Mouse (Mus musculus) midbrain, embryonic 13.5 days (tissue): ENCODE data around the gene Cdhr4. TPM values are rescaled to one million over a fixed set of nuclear protein-coding genes. Genes with fewer than 3 reads are reported as not detected.

Experiments used
- ATAC-seq: fragments of 200-750 bp; cut with Nextera tagmentation; 2 replicates; pipeline ENCODE4 v1.8.0; 2017; ENCODE audit warnings: mild to moderate bottlenecking, moderate TSS enrichment, moderate library complexity
- H3K27ac ChIP-seq: fragments of 300-500 bp; sonication (generic); 2 replicates; pipeline ENCODE4 v1.5.1; 2015; ENCODE audit warnings: inconsistent platforms, mild to moderate bottlenecking, moderate library complexity
- H3K27me3 ChIP-seq: fragments of 300-500 bp; sonication (generic); 2 replicates; pipeline ENCODE4 v1.6.1; 2015; ENCODE audit warnings: mild to moderate bottlenecking, inconsistent platforms
- H3K36me3 ChIP-seq: fragments of 300-500 bp; sonication (generic); 2 replicates; pipeline ENCODE4 v1.6.1; 2015; ENCODE audit warnings: mild to moderate bottlenecking, inconsistent platforms
- H3K4me1 ChIP-seq: fragments of 300-500 bp; sonication (generic); replicated peaks from 2 replicates; pipeline ENCODE4 v1.6.1; 2015; ENCODE audit warnings: inconsistent platforms
- H3K4me2 ChIP-seq: fragments of 300-500 bp; sonication (generic); replicated peaks from 2 replicates; pipeline ENCODE4 v1.6.1; 2015; ENCODE audit warnings: moderate library complexity, mild to moderate bottlenecking, inconsistent platforms
- H3K4me3 ChIP-seq: fragments of 300-500 bp; sonication (generic); replicated peaks from 2 replicates; pipeline ENCODE4 v1.5.1; 2015; ENCODE audit warnings: mild to moderate bottlenecking, inconsistent platforms
- H3K9ac ChIP-seq: fragments of 300-500 bp; sonication (generic); replicated peaks from 2 replicates; pipeline ENCODE4 v1.6.1; 2015; ENCODE audit warnings: mild to moderate bottlenecking, inconsistent platforms
- H3K9me3 ChIP-seq: fragments of 300-500 bp; sonication (generic); 2 replicates; pipeline ENCODE4 v1.6.1; 2016; ENCODE audit warnings: mild to moderate bottlenecking, inconsistent platforms
- WGBS: fragments of 180-500 bp; shearing (Covaris S2); methylation state at CpG from one replicate; pipeline ENCODE4 v1.1.7; 2015; 5-methylcytosine and 5-hydroxymethylcytosine counted together
- polyA plus RNA-seq: library from polyadenylated mRNA; unstranded; fragments of >200 nt; fragmentation: Nextera tagmentation; extraction: Ambion mirVana; gene quantifications from 2 replicates; pipeline ENCODE4 v1.2.1, GENCODE M21; 2015

The Cdhr4 gene
- 1.7 and 1.8 TPM in 2 replicates for polyA plus RNA-seq

DNA sequence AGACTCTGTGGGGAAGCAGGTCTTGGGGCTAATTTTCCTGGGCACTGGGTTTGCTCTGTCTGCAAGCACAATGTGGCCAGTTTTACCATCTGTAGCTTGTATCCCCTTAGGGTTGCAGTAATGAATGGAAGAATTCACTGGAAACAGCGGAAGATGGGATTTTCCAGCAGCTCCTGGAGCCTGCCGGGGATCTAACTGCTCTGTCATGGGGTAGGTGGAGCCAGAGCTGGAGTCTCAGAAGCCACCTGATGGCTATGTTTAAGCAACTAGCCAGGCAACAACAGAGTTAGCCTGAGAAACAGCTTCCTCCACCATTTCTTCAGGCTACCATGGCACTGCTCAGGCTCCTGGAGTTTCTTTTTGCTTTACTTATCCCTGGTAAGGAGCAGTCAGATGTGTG is at the start of gene Cdhr4:
Gene Cdhr4 (plus strand): TSS at position 301 of the 400 bp plus-strand sequence.
- Histone ChIP-seq H3K4me3 (no peak within 1 kb of the TSS), H3K9me3 (no peaks in the 10 kb centered on the region), H3K27me3 (no peaks in the 10 kb centered on the region), H3K36me3 (no peaks in the 10 kb centered on the region), H3K27ac (no peak within 1 kb of the TSS), H3K4me2 (no peak within 1 kb of the TSS), H3K9ac (no peak within 1 kb of the TSS), H3K4me1 (no peaks in the 10 kb centered on the region)
- 75% methylated on average over 2 of the region's 2 CpGs for WGBS
- no peak for ATAC-seq

DNA sequence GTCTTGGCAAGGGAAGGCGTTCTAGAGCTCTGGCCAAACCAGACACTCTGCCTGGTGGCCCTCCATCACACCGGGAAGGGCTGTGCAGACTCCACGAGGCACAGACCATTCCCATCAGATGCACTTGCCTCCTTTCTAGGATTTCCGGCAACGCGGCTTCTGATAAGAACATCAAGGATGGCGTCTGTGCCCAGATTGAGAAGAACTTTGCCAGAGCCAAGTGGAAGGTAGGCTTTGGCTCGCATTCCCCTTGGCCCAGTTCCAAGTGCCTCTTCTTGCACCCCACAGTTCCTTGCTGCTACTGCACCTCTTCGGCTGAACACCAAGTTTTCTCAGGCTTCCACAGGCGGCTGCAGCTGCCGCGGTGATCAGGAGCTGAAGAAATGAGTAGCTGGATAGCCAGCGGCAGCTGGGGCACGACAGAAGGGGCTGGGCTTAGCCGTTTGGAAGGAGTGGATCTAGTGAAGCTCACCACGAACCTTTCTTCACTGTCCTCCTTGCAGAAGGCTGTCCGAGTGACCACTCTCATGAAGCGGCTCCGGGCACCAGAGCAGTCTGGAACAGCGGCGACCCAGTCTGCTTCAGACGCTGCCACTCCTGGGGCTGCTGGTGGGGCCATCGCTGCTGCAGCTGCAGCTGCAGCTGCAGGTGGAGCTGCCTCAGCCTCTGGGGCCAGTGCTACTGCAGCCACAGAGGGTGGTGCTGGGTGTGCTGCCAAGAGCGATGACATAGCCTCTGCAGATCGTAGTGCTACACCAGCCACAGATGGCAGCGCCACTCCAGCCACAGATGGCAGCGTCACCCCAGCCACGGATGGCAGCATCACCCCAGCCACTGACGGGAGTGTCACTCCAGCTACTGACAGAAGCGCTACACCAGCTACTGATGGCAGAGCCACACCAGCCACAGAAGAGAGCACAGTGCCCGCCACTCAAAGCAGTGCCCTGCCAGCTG is 44.8 kb upstream of the Cdhr4 start:
- no peak overlapping the region for H3K9ac ChIP-seq
- no peaks in the 10 kb centered on the region for H3K9me3 ChIP-seq
- no peak overlapping the region for H3K4me2 ChIP-seq
- no peak for ATAC-seq
- H3K27me3 ChIP-seq = no peaks in the 10 kb centered on the region
- 92% methylated on average over 31 of the region's 31 CpGs for WGBS
- H3K4me1 ChIP-seq = peaks cover 16% of the 10 kb centered on the region
- no peak overlapping the region for H3K4me3 ChIP-seq
- H3K27ac ChIP-seq = no peak overlapping the region
- H3K36me3 ChIP-seq = no peaks in the 10 kb centered on the region

DNA sequence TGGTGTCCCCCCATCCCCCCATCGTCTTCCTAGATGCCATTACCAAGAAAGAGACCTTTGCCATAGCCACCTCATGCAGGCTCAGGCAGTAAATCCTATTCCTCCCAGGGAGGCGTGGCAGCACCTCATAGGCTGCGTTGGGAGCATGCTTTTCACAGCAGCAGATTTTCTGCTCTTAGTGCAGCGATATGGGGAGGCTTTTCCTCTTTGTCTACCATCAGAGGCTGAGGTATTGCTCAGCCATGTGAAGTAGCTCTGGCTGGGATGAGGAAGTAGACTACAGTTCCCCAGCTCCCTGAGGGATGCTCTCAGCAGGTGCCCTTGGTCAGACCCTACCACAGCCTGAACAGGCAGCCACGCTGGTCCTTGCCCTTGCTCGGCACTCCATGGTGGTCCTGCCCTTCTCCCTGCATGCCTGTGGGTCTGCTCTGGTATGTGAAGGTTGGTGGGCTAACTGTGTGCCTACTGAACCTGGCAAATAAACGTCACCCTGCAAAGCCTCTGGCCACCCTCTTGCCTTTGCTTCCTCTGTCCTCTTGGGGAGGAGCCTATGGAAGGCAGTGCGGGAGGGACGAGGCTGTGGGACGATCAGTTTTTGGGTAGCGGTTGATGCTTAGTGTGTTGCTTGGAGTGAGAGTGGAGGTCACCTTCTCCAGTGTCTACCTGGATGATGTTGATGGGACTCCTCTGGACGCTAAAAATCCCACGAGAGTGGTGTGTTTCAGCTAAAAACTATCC is 42.9 kb upstream of the Cdhr4 start:
- Histone ChIP-seq H3K9me3 (no peaks in the 10 kb centered on the region), H3K27ac (no peak overlapping the region), H3K4me1 (peaks cover 16% of the 10 kb centered on the region), H3K4me2 (no peak overlapping the region), H3K36me3 (no peaks in the 10 kb centered on the region), H3K9ac (no peak overlapping the region), H3K27me3 (no peaks in the 10 kb centered on the region), H3K4me3 (no peak overlapping the region)
- no peak for ATAC-seq
- WGBS = 83% methylated on average over 13 of the region's 13 CpGs

DNA sequence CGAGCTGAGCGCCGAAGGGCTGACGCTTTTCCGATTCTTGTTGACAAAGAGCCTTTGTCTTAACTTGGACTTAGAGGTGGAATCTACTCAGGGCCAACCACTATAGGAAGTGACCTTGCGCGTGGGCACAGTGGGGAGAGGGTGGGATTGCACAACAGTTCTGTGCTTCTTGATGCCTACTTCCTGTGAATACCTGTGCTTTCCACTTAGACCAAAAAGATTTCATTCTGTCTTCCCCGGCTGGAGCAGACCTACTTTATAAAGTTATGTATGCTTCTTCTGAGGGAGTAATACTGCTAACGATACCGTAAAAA is 42.4 kb upstream of the Cdhr4 start, which contains the start of gene Traip:
Gene Traip (plus strand): TSS at position 215 of the 314 bp plus-strand sequence.
- peak within 1 kb of the TSS; percentile 64 for H3K4me3 ChIP-seq
- H3K4me2 ChIP-seq = peak within 1 kb of the TSS; percentile 86
- no peak for ATAC-seq
- H3K27ac ChIP-seq = peak within 1 kb of the TSS; percentile 85
- peaks cover 16% of the 10 kb centered on the region for H3K4me1 ChIP-seq
- WGBS = 91% methylated on average over 10 of the region's 10 CpGs
- H3K9me3 ChIP-seq = no peaks in the 10 kb centered on the region
- H3K36me3 ChIP-seq = no peaks in the 10 kb centered on the region
- peak within 1 kb of the TSS; percentile 73 for H3K9ac ChIP-seq
- H3K27me3 ChIP-seq = no peaks in the 10 kb centered on the region

DNA sequence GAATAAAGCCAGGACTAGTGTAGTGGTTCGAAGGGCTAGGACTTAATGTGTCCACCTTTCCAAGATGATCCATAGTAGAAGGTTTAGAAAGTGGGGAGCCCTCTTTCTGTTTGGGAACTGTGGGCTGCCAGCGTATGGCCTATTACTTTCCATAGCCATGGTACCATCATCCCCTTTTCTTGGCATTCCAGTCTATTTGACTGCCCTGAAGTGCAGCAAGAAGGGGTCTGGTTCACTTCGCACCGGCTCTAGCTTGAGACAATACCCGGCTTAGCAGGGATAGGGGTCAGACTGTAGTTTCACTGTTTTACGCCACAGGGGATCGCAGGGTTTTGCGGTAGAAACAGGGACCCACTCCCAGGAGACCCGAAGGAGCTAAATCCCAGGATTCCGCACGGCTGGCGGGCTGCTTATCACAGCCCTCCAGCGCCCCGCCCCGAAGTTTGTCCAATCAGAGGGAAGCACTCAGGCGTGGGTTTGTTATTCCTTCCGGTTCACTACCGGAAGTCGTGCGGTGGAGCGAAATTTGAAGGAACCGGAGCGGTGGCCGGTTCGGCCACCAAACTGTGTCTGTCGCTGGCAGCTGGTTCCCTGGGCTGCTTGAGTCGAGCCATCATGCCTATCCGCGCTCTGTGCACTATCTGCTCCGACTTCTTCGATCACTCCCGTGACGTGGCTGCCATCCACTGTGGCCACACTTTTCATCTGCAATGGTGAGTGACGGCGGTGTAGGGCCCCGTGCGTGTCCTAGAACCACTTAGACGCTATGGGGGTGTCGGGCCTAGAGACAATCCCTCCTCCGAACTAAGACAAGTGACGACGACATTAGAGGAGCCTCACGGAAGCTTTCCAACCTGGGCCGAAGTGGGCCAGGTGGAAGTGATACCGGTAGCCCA is 41.6 kb upstream of the Cdhr4 start:
- H3K9me3 ChIP-seq = no peaks in the 10 kb centered on the region
- H3K27ac ChIP-seq = peak overlapping the region; percentile 85
- peak; percentile 97 for ATAC-seq
- peak overlapping the region; percentile 86 for H3K4me2 ChIP-seq
- H3K4me1 ChIP-seq = peaks cover 16% of the 10 kb centered on the region
- H3K9ac ChIP-seq = peak overlapping the region; percentile 73
- no peaks in the 10 kb centered on the region for H3K27me3 ChIP-seq
- H3K4me3 ChIP-seq = peak overlapping the region; percentile 64
- no peaks in the 10 kb centered on the region for H3K36me3 ChIP-seq
- WGBS = 14% methylated on average over 45 of the region's 45 CpGs

DNA sequence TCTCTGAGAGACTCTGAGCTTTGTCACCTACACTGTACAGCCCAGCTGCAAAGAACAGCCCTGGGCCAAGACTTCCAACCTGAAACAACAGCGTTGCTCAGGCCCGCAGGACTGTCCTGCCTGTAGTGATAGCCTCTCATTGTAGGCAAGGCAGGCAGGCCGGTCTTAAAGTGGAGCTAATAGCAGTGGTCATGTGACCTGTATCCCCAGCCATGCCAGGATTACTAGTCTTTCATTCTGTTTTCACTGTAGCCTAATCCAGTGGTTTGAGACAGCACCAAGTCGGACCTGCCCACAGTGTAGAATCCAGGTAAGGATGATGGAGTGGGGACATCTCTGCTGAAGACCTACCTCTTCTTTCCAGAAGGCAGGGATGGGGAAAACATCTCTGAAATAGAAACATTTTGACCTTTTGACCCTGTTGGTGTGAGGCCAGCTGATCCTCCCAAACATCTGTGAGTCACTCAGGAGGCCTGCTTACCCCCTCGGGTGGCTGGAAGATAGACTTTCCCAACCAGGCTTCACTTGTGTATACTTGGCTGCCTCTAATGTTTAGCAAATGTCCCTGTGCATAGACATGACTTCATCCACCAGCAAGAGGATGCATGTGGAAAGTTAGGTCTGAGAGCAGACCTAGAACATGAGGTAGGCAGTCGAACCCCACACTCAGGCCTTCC is 36.5 kb upstream of the Cdhr4 start:
- H3K27ac ChIP-seq = no peak overlapping the region
- WGBS = 83% methylated on average over 6 of the region's 6 CpGs
- H3K27me3 ChIP-seq = no peaks in the 10 kb centered on the region
- peaks cover 8% of the 10 kb centered on the region; the same call in 1 of the 2 replicates for H3K36me3 ChIP-seq
- H3K9me3 ChIP-seq = no peaks in the 10 kb centered on the region
- H3K4me1 ChIP-seq = peaks cover 22% of the 10 kb centered on the region
- no peak overlapping the region for H3K4me2 ChIP-seq
- H3K4me3 ChIP-seq = no peak overlapping the region
- no peak overlapping the region for H3K9ac ChIP-seq
- ATAC-seq = no peak

DNA sequence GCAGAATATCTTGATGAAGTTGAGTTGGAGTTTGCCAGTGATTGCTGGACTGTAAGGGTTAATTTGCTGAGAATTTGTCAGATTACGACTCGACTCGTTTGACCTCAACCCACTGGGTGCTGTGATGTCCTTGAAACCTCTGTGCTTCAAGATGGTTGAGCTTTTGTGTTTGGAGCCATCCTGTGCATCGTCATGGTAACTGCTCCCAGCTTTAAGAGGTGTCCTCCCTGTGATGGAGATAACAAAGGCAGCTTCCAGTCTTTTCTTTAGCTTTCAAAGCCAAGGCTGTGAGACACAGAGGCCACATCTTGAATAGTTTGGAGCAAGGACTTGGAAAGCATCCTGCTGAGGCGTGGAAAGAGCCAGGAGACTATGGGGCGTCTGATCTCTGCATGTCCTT is 35.2 kb upstream of the Cdhr4 start:
- no peak for ATAC-seq
- H3K36me3 ChIP-seq = peaks cover 9% of the 10 kb centered on the region; the same call in 1 of the 2 replicates
- no peaks in the 10 kb centered on the region for H3K27me3 ChIP-seq
- H3K4me1 ChIP-seq = peaks cover 24% of the 10 kb centered on the region
- H3K9ac ChIP-seq = no peak overlapping the region
- 21% methylated on average over 6 of the region's 6 CpGs for WGBS
- H3K4me3 ChIP-seq = no peak overlapping the region
- H3K4me2 ChIP-seq = no peak overlapping the region
- no peak overlapping the region for H3K27ac ChIP-seq
- H3K9me3 ChIP-seq = no peaks in the 10 kb centered on the region

DNA sequence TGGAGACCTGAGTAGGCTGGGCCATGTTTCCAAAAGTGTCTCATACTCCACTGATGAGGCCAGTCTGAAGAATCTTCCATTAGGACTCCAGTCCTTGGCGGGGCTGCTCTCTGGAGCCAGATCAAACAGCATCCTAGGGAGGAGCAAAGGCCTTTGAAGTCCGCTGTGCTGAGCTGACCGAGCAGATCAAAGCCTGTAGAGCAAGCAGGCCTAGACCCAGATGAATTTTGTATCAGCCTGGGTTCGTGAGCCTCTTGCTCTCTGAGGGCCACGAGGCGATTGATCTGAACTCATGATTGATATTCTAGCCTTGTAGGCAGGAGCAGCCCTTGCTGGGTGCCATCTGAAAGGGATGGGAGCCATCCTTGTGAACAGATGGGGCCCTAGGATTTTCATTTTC is 32.4 kb upstream of the Cdhr4 start:
- H3K36me3 ChIP-seq = peaks cover 11% of the 10 kb centered on the region; the same call in 1 of the 2 replicates
- ATAC-seq = 0 out of 2 replicates have a peak, but pooled peaks have one; percentile 24
- H3K4me3 ChIP-seq = no peak overlapping the region
- no peak overlapping the region; the same call in 1 of the 2 replicates for H3K9ac ChIP-seq
- H3K9me3 ChIP-seq = no peaks in the 10 kb centered on the region
- WGBS = 56% methylated on average over 6 of the region's 6 CpGs
- no peaks in the 10 kb centered on the region for H3K27me3 ChIP-seq
- H3K4me2 ChIP-seq = no peak overlapping the region
- H3K27ac ChIP-seq = peak overlapping the region; percentile 83; the same call in 1 of the 2 replicates
- H3K4me1 ChIP-seq = peaks cover 26% of the 10 kb centered on the region

DNA sequence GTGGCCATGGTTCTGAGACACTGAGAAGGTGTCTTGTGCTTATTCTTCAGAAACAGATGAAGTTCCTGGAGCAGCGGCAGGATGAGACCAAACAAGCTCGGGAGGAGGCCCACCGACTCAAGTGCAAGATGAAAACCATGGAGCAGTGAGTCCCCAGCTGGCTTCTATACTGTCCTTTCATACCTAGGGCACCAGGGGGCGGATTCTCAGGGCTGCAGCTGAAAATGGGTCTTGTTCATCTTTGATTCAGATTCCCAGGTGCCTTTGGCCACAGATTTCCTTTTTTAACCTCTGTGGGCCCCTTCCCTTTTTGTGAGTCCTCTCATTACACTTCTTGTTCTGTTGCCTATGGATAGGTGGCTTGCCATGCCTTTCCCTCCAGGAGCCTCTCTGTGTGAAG is 31.4 kb upstream of the Cdhr4 start:
- peaks cover 11% of the 10 kb centered on the region; the same call in 1 of the 2 replicates for H3K36me3 ChIP-seq
- H3K9ac ChIP-seq = peak overlapping the region; percentile 24; the same call in 1 of the 2 replicates
- no peak for ATAC-seq
- H3K4me2 ChIP-seq = peak overlapping the region; percentile 36
- H3K27me3 ChIP-seq = no peaks in the 10 kb centered on the region
- peak overlapping the region; percentile 83 for H3K27ac ChIP-seq
- peaks cover 26% of the 10 kb centered on the region for H3K4me1 ChIP-seq
- H3K4me3 ChIP-seq = no peak overlapping the region
- 70% methylated on average over 4 of the region's 4 CpGs for WGBS
- H3K9me3 ChIP-seq = no peaks in the 10 kb centered on the region

DNA sequence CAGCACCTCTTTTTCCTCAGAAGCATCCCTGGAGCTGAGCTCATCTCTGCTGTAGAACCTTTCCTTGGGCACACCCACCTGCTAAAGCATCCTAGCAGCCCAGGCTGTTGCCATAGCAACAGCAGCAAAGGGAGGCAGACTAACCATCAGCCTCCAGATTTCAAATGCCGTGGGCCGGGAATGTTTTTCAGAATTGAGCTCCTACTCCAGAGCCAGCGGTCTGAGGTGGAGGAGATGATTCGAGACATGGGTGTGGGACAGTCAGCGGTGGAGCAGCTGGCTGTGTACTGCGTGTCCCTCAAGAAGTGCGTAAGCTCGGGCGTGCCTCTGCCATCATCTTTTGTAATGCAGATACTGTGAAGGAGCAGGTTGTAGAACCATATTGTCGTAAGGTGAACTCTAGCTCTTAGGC is 30.9 kb upstream of the Cdhr4 start:
- Histone ChIP-seq H3K27ac (peak overlapping the region; percentile 83), H3K36me3 (peaks cover 11% of the 10 kb centered on the region; the same call in 1 of the 2 replicates), H3K4me1 (peaks cover 26% of the 10 kb centered on the region), H3K27me3 (no peaks in the 10 kb centered on the region), H3K9me3 (no peaks in the 10 kb centered on the region), H3K4me2 (peak overlapping the region; percentile 36), H3K9ac (peak overlapping the region; percentile 24; the same call in 1 of the 2 replicates), H3K4me3 (no peak overlapping the region)
- 65% methylated on average over 10 of the region's 10 CpGs for WGBS
- ATAC-seq = peak; percentile 59

DNA sequence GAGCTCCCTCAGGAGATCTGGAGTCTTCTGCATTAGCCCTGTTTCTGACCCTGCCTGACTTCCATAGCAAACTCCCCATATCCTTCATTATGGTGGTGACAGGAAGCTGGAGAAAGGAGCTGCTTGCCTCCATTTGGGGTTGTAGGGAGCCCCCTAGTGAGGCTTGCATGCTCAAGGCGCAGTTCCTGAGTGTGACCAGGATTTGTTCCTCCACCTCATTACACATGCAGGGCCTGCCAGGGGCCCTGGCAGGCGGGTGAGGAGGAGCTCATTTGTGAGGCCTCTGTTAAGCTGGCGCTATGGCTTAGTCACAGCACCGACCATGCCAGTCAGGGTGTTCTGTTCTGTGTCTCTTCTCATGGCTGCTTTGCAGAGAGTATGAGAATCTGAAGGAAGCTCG is 30.4 kb upstream of the Cdhr4 start:
- Histone ChIP-seq H3K27ac (peak overlapping the region; percentile 83), H3K9ac (peak overlapping the region; percentile 24; the same call in 1 of the 2 replicates), H3K4me1 (peaks cover 26% of the 10 kb centered on the region), H3K9me3 (no peaks in the 10 kb centered on the region), H3K36me3 (peaks cover 11% of the 10 kb centered on the region; the same call in 1 of the 2 replicates), H3K4me2 (peak overlapping the region; percentile 36), H3K27me3 (no peaks in the 10 kb centered on the region), H3K4me3 (no peak overlapping the region)
- 40% methylated on average over 5 of the region's 5 CpGs for WGBS
- 0 out of 2 replicates have a peak, but pooled peaks have one; percentile 21 for ATAC-seq
